Mouse (Mus musculus): ENCODE data around the gene Reep3.

Gene Reep3

DNA sequence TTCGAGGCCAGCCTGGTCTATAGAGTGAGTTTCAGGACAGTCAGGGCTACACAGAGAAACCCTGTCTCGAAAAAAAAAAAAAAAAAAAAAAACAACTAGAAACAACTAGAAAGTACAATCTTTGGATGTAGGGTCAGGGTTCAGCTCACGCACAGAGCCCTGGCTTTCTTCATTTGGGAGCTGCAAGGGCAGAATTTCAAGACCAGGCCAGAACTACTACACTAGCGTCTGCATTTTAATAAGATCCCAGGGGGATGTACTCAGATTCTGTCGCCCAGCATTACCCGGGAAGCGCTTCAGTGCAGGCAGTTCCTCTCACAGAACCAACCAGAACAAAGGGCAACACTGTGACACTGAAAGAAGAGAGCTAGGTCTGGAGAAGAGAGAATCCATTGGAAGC, 46.0 kb downstream of the Reep3 start:
- no peak for DNase-seq (ENCODE audit: low spot score)

DNA sequence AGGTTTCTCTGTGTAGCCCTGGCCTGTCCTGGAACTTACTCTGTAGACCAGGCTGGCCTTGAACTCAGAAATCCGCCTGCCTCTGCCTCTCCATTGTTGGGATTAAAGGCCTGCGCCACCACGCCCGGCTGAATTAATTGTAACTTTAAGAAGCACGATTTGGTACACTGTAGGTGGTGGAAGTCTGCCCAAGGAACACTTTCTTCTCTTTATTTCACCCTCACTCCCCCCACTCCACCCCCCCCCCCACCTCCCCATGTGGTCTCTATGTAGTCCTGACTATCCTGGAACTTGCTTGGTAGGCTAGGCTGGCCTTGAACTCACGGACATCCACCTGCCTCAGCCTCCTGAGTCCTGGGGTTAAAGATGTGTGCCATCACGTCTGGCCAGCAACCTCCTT, 47.1 kb downstream of the Reep3 start:
- DNase-seq (ENCODE audit: low spot score): no peak

DNA sequence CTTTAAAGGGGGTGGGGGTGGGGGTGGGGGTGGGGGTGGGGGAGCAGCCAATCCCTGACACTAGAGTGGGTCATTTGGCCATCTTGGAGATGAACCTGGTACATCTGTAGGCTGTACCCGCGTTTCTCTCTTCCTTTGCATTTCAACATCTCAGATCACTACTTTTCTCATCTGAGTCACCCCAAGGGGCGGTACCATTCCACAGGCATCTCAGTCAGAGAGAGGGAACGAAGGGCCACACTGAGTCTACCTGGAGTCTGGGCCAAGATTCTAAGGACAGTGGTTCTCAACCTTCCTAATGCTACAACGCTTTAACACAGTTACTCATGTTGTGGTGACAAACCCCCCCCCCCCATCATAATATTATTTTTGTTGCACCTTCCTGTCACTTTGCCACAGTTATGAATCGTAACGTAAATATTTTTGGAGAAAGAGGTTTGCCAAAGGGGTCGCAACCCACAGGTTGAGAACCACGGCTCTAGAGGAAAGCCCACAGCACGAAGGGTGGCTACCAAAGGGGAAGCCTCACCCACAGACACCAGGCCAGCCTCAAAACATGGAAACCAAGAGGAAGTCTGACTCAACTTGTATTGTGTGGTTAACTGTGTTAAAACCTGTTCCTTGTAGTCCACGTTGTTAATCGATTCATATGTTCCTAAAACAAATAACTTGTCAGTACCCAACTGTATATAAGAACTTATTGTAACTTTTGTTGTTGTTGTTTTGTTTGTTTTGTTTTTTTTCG, 47.7 kb downstream of the Reep3 start:
- DNase-seq (ENCODE audit: low spot score): no peak

DNA sequence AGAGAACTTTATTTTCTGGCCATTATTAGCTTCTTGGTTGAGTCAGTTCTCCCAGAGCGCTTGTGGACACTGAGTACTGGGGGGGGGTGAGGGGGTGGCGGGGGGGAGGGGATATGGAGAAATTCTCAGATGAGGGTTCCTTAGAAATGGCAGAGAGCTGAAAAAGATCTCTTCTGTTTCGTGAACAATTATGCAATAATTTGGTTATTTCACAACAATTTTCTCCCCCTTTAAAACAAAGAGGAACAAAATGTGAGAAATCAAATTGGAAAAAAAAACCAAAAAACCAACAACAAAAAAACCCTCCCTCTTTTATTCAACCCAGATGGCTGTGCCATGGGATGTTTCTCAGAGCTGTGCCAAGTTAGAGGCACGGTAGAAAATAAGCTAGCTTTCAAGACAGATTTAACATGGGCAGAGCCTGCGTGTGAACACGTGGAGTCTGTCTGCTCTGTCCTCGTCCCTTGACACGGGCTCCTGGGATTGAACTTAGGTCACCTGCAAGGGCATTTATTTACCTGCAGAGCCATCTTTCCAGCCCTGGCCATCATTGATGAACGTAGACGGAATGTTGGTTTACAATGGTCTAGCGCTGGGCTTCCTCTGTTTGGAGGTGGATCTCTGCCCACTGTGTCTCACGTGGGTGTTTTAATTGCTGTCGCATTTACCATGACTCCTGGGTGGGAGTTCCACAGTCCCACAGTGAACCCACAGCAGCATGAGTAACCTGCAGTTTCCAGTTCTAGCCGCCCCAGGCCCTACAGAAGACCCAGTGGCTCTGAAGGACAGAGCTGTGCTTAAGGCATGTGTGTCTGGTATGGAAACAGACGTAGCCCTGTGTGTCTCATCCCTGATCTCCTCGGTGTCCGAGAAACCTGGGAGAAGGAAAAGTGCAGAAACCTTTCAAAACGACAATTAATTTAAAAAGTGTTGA, 48.8 kb downstream of the Reep3 start:
- no peak for DNase-seq (ENCODE audit: low spot score)

DNA sequence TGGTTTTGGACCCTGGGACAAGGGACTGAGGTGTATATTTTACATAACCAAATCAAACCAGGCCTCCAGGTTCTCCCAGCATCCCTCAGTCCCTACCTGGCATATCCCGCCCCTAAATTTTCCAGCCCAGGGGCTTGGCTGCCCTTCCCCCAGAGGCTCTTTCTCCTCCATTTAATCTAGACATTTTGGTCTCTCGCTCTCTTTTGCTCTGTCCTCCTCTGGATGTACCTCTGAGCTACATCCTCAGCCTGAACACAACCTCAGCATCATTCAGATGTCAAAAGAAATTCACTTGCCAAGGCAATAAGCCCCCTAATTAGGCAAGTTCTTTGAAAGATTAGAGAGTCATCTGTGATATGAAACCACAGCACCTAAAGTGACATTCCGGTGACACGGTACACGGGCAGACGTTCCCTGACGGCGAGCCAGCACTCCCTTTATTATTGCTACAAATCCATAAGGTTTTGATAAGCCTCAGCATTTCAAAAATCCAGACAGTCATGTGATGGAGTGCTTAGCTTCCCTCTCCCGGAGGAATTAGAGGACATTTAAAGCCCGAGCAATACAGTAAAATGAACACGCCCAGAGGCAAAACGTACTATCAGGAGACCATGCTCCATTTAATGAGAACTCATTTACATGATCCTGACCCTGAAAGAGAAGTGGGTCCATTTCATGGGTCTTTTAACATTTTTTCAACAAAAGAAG, 51.4 kb downstream of the Reep3 start:
- no peak for DNase-seq (ENCODE audit: low spot score)

- DNase-seq (ENCODE audit: low spot score): no peak
Observed at GRCm38 (mm10) chr10:67044346-67044745, 52.4 kb downstream of the Reep3 start.

- DNase-seq (ENCODE audit: low spot score): no peak
Observed at GRCm38 (mm10) chr10:67043236-67043635, 53.5 kb downstream of the Reep3 start.

GRCm38 (mm10) chr10:67040410-67040809, 56.3 kb downstream of the Reep3 start:
- DNase-seq (ENCODE audit: low spot score): no peak

DNA sequence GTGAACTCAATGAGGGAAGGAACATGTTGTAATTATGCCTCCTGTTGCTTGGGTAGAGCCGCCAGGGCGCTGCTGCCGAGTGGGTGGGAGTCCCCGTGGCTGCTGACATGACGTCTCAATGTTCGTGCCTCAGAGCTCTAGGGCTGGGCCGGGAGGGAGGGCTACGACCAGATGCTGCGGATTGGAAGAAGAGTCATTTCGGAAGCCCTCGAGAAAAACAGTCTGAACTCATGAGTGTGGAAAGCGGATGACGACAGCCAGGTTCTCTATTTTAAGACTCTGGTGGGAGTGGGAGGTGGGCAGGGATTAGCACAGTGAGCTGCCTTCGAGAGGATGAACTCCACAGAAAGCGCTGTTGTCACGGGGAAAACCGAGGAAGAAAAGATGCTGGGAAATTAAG, 57.7 kb downstream of the Reep3 start:
- no peak for DNase-seq (ENCODE audit: low spot score)

- no peak for DNase-seq (ENCODE audit: low spot score)
Observed at GRCm38 (mm10) chr10:67036542-67036941, 60.2 kb downstream of the Reep3 start.

DNA sequence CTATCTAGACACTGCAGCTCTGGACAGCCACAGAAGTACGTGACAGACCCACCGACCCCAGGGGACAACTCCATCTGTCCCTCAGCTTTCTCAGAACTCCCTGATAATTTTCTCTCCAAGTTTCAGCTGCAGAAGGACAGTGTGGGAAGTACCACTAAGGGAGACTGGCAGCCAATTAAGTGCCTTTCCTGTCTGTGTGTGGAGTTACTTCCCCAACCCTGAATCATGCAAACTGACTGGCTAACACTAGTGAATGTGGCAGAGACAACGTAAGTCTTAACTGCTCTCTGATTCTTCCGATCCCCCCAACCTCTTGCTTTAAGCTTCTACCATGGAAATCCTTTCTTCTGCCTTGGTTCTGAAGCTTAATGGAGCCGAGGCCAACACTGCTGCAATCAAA, 60.6 kb downstream of the Reep3 start:
- DNase-seq (ENCODE audit: low spot score): no peak

DNA sequence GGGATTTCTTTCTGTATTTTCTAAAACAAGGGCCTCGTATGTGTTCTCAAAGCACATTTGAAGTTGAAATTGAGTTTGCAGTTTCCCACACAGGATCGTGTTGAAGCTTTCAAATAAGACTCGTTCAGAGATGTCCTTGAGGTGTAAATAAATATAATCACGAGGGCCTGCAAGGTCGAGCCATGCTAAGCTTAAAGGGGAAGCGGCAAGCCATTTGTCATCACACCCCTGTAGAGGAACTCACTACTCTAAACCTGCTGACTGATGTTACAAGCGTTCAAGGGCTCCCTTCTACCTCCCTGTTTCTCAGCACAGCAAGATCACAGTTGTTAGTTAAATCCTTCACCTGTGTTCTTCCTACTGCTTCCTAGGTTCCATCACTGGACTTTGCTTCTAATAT, 65.6 kb downstream of the Reep3 start:
- DNase-seq (ENCODE audit: low spot score): no peak

GRCm38 (mm10) chr10:67029297-67029696, 67.4 kb downstream of the Reep3 start:
- DNase-seq (ENCODE audit: low spot score): no peak

GRCm38 (mm10) chr10:67026375-67026774, 70.4 kb downstream of the Reep3 start:
- no peak for DNase-seq (ENCODE audit: low spot score)

- peak; percentile 39 for DNase-seq (ENCODE audit: low spot score)
Observed at GRCm38 (mm10) chr10:67025573-67026236, 71.0 kb downstream of the Reep3 start.

DNA sequence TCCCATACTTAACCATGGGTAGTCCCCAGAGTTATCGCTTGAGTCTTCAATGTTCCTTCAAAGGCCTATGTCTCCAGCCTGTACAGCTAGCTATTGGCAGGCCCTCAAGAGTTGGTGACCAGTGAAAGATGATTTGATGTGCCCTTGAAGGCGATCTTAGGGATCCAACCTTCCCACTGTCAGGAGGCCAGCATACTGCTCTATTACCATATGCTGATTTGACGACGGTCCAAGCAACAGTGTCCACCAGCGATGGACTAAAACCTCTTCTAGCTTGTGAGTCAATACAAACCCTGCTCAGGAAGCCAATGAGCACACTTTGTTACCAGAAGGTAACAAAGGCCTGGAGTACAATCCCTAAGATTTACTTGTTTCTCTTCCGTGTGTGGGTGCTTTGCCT, 72.4 kb downstream of the Reep3 start:
- no peak for DNase-seq (ENCODE audit: low spot score)

- DNase-seq (ENCODE audit: low spot score): no peak
Observed at GRCm38 (mm10) chr10:67023092-67023491, 73.7 kb downstream of the Reep3 start.

- no peak for DNase-seq (ENCODE audit: low spot score)
Observed at GRCm38 (mm10) chr10:67021494-67021893, 75.3 kb downstream of the Reep3 start.

- DNase-seq (ENCODE audit: low spot score): no peak
Observed at GRCm38 (mm10) chr10:67018875-67019274, 77.9 kb downstream of the Reep3 start.

DNA sequence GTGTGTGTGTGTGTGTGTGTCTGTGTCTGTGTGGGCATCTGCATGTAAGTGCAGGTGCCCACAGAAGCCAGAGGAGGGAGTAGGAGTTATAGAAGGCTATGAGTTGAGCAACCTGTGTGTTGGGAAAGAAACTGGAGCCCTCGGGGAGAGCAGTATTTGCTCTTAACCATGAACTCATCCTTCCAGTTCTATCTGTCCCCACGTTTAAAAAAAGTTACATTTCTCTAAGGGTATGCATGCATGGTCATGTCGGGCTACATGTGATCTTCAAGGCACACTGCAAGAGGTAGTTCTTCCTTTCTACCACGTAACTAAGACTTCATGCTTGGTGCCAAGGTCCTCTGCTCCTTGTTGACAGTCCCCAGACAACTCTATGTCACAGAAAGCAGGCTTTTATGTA, 78.9 kb downstream of the Reep3 start:
- no peak for DNase-seq (ENCODE audit: low spot score)

GRCm38 (mm10) chr10:67017315-67017714, 79.4 kb downstream of the Reep3 start:
- DNase-seq (ENCODE audit: low spot score): no peak

GRCm38 (mm10) chr10:67016615-67017278, 80.0 kb downstream of the Reep3 start:
- no peak for DNase-seq (ENCODE audit: low spot score)
